Mouse (Mus musculus) olfactory bulb, adult 2 months (tissue): ENCODE measurements around the gene Slc35b3.

ENCODE experiments used
- CTCF ChIP-seq: fragments of 200-500 bp; IDR thresholded peaks from 2 replicates; pipeline ENCODE4 v1.5.1; 2012; ENCODE audit warnings: low read depth, mild to moderate bottlenecking, low read length, moderate library complexity; ENCODE audit not compliant: insufficient read depth
- POLR2A ChIP-seq: fragments of 200-500 bp; IDR thresholded peaks from 2 replicates; pipeline ENCODE4 v1.6.1; 2012; ENCODE audit warnings: mild to moderate bottlenecking, low read depth, low read length, moderate library complexity; ENCODE audit not compliant: insufficient read depth

- TF ChIP-seq CTCF (no peak), POLR2A (no peak)
These were observed 39.4 kb downstream of the Slc35b3 start for GRCm38 (mm10) chr13:38921306-38921705.
